Mouse (Mus musculus) Patski (cell line): ENCODE results near the gene Fbxo24. TPM values are rescaled to one million over a fixed set of nuclear protein-coding genes. Genes with fewer than 3 reads are reported as not detected.
"Not testable (repeated sequence)": the region's sequence is repeated elsewhere in the genome, so short reads cannot be mapped to it uniquely, and the experiment has no call there.

Experiments
- ATAC-seq: fragments of 100-300 bp; one replicate; pipeline ENCODE4 v1.8.0; 2021
- CTCF ChIA-PET: fragments of 350-600 bp; sonication (Branson Sonifier 250); formaldehyde crosslinking; loops from one replicate; lab custom pipeline; 2022; ENCODE audit warnings: inconsistent platforms; lab: Charles Lee
- POLR2A ChIA-PET: fragments of 350-600 bp; sonication (Branson Sonifier 250); formaldehyde crosslinking; loops from one replicate; lab custom pipeline; 2022; ENCODE audit warnings: antibody characterized with exemption, inconsistent platforms; lab: Charles Lee
- DNase-seq: peaks from one replicate; pipeline ENCODE4 v3.0.0-alpha.2; 2011; ENCODE audit warnings: low read depth, low spot score
- H3K27me3 ChIP-seq: fragments of 371-371 bp; one replicate; pipeline ENCODE4 v1.5.1; 2021
- CTCF ChIP-seq: fragments of 100-300 bp; IDR thresholded peaks from one replicate; pipeline ENCODE4 v1.5.1; 2021
- in situ Hi-C: fragments of 300-500 bp; cut with MboI; formaldehyde crosslinking; loops from 3 replicates; pipeline ENCODE4 v1.11.1; 2018; ENCODE audit warnings: low pct_unique_long_range_greater_than_20kb, mixed read lengths
- polyA plus RNA-seq: library from polyadenylated mRNA; unstranded; gene quantifications from one replicate; pipeline ENCODE4 v1.2.3, GENCODE M21; 2021

The Fbxo24 gene
- polyA plus RNA-seq, 1 experiment from 2014 or later = 2.5 TPM

DNA sequence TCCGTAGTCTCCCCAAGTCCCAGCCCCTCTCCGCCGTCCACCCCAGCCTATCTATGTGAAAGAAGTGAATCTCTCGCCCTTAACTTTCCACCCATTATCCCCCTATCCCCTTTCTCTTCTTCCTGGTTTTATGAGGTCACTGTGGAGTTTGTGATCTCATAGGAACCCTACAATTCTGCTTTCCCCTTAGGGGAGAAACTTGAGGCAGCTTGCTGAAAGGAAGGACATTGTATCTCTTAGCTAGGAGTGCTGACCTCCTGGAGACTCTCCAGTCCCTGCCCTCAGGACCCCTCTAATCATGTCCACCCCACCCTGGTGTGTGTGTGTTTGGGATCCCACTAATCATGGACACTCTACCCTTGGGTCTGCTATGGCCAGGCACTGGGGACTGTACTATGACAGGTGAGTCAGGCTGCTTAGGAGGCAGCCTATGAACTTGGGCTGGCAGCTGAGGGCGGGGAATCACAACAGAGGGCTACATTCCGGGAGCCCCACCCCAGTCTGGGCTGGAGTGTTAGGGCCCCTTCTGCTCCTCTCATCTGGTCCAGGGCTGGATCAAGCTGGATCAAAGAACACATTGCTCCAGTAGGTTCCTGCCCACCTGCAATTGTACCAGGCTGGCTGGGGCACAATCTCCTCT, 1.2 kb upstream of the Fbxo24 start:
- DNase-seq = no peak
- POLR2A ChIA-PET = interaction anchor here (1.1 to 5.5 kb wide), 4 partner anchors 16 to 128 kb away, joined by 3 to 31 read pairs (median 4); partner anchors contain the start of genes Irs3 and Pcolce
- in situ Hi-C loops = no loop called here
- H3K27me3 ChIP-seq = no peaks in the 10 kb centered on the region
- no peak for ATAC-seq
- TF ChIP-seq CTCF = no peak
- CTCF ChIA-PET = interaction anchor here (0.8 to 4.3 kb wide), 4 partner anchors 9 to 23 kb away, joined by 3 to 17 read pairs (median 4); no protein-coding TSS in a partner anchor

DNA sequence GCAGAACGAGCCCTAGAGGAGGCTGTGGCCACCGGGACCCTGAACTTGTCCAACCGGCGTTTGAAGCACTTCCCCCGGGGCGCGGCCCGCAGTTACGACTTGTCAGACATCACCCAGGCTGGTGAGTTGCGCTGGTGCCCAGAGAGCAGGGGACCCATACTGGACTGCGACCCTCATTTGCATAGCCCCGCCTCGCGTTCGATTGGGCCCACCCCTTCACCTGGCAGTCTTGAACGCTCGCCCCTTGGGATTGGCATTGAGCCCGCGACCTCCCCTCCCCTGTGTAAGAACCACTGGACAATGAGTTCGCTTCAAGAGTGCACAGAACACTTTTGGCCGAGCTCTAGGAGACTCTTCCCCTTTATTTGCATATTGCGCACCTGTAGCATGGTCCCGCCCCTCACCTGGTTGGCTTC, 512 bp upstream of the Fbxo24 start:
- H3K27me3 ChIP-seq = no peaks in the 10 kb centered on the region
- in situ Hi-C loops = no loop called here
- ChIA-PET CTCF (interaction anchor here (1.4 to 4.3 kb wide), 2 partner anchors 9 to 23 kb away, joined by 3 to 17 read pairs; no protein-coding TSS in a partner anchor), POLR2A (interaction anchor here (0.6 to 5.5 kb wide), 3 partner anchors 17 to 1832 kb away, joined by 3 to 31 read pairs (median 4); partner anchors contain the start of gene Pcolce)
- peak; percentile 4 for ATAC-seq
- DNase-seq = no peak
- no peak for TF ChIP-seq CTCF

DNA sequence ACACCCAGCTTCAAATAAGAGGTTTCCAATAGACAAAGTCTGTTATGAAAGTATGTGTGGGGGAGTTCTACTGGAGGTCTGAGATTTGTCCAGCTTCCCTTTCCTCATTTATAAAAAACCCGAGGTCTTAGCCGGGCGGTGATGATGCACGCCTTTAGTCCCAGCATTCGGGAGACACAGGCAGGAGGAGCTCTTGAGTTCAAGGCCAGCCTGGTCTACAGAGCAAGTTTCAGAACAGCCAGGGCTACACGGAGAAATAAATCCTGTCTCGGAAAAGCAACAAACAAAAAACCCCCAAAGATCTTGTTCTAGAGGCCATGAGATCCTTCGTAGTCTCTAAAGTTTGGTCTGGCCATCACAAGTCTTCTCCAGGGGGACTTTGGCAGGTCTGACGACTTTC, 811 bp downstream of the Fbxo24 start:
- TF ChIP-seq CTCF = no peak
- POLR2A ChIA-PET = interaction anchor here (0.6 to 5.5 kb wide), 4 partner anchors 10 to 117 kb away, joined by 3 to 31 read pairs (median 4); partner anchors contain the start of genes Pcolce and Tsc22d4
- CTCF ChIA-PET = interaction anchor here (1.2 to 4.3 kb wide), 4 partner anchors 9 to 29 kb away, joined by 4 to 17 read pairs (median 8); partner anchors contain the start of gene Pcolce
- ATAC-seq (no peak), DNase-seq (no peak)
- in situ Hi-C loops = no loop called here
- no peaks in the 10 kb centered on the region for H3K27me3 ChIP-seq

GRCm38 (mm10) chr5:137623937-137624530, 4.8 kb downstream of the Fbxo24 start:
- ChIA-PET POLR2A (interaction anchor here (1.0 kb wide), 1 partner anchor 27 kb away, joined by 4 read pairs; no protein-coding TSS in a partner anchor), CTCF (interaction anchor here (1.4 to 1.5 kb wide), 2 partner anchors 10 to 12 kb away, joined by 3 to 4 read pairs; partner anchors contain the start of gene Pcolce)
- ATAC-seq (no peak), DNase-seq (no peak)
- H3K27me3 ChIP-seq = no peaks in the 10 kb centered on the region
- TF ChIP-seq CTCF = no peak
- in situ Hi-C loops = no loop called here

DNA sequence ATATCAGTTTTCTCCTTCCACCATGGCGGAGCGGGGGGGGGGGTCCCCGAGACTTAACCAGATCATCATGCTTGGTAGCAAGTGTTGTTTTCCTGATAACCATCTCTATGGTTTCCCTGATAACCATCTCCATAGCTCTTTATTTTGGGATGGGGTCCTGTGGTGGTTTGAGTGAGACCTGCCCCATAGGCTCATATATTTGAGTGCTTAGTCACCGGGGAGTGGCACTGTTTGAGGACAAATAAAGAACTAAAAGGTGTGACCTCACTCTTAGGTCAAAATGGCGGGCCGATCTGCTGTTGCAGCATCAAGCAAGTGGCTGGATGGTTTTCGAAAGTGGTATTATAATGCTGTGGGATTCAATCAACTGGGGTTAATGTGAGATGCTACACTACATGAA, 13.5 kb downstream of the Fbxo24 start:
- ChIA-PET POLR2A (no interaction called here), CTCF (interaction anchor here (1.1 to 2.6 kb wide), 2 partner anchors 10 to 12 kb away, joined by 3 to 11 read pairs; partner anchors contain the start of genes Fbxo24 and Lrch4)
- no peak for DNase-seq
- H3K27me3 ChIP-seq = no peaks in the 10 kb centered on the region
- in situ Hi-C loops = no loop called here
- no peak for ATAC-seq
- no peak for TF ChIP-seq CTCF

DNA sequence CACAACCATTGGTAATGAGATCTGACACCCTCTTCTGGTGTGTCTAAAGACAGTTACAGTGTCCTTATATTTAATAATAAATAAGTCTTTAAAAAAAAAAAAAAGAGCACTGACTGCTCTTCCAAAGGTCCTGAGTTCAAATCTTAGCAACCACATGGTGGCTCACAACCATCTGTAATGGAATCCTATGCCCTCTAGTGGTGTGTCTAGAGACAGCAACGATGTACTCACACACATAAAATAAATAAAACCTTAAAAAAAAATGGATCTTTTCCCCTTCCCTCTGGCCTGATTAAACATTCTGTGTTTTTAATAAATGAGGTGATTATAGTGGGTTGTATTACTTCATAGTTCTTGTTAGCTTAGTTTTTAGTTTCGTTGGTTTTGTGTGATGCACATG, 13.9 kb downstream of the Fbxo24 start:
- H3K27me3 ChIP-seq, DNase-seq, ATAC-seq, POLR2A ChIA-PET, in situ Hi-C loops: not testable (repeated sequence)
- CTCF ChIA-PET = interaction anchor here (1.1 to 2.6 kb wide), 2 partner anchors 11 to 13 kb away, joined by 3 to 11 read pairs; partner anchors contain the start of genes Fbxo24 and Lrch4

DNA sequence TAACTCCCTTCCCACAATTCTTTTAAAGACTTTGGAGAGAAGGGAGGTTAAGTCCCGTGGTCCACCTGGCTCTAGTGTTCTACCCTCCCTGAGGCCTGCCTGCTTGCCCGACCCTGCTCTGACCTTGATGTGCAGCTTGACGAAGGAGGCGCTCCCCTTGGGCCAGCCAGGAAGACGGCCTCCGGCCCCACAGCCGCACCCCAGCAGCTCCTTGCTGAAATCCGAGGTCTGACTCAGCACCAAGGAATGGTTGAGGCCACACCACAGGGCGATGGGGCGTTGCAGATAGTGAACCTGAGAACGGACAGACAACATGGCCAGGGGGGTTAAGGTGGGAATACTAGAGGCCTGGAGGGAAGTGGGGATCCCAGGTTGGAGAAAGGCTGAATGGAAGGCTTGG, 15.3 kb downstream of the Fbxo24 start, which contains the start of gene Pcolce:
Pcolce (minus strand) TSS at position 235 of the 400 bp plus-strand sequence.
- ATAC-seq = peak; percentile 86
- POLR2A ChIA-PET = interaction anchor here (0.6 to 4.1 kb wide), 5 partner anchors 8 to 62 kb away, joined by 3 to 31 read pairs (median 4); partner anchors contain the start of genes Fbxo24, Gm20605 and Lrch4
- DNase-seq = peak; percentile 78
- H3K27me3 ChIP-seq = no peaks in the 10 kb centered on the region
- no peak for TF ChIP-seq CTCF
- in situ Hi-C loops = no loop called here
- CTCF ChIA-PET = interaction anchor here (0.9 to 2.6 kb wide), 5 partner anchors 11 to 146 kb away, joined by 3 to 11 read pairs (median 4); partner anchors contain the start of genes Fbxo24 and Lrch4

DNA sequence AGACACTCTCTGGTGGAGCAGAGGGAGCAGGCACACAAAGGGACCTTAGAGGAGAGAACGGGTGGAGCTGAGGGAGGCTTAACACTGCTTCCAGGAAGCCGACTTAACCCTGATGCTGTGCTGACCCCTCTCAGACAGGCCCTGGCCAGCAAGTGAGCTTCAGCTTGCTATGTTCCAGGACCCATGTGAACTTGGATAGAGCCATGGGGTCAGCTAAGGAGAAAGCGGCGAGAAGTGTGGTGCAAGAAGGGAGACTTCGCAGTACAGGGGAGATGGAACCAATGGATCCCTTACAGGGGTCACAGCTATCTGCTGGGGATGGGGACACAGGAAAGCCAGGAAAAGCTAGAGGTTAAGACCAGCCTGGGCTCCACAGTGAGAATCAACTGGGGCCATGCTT, 15.7 kb downstream of the Fbxo24 start:
- no peak for DNase-seq
- CTCF ChIA-PET = interaction anchor here (0.9 to 2.6 kb wide), 5 partner anchors 12 to 147 kb away, joined by 3 to 11 read pairs (median 4); partner anchors contain the start of genes Fbxo24 and Lrch4
- in situ Hi-C loops = no loop called here
- POLR2A ChIA-PET = interaction anchor here (1.6 to 4.1 kb wide), 2 partner anchors 14 to 17 kb away, joined by 3 to 31 read pairs; partner anchors contain the start of genes Fbxo24, Gm20605 and Lrch4
- ATAC-seq = no peak
- no peaks in the 10 kb centered on the region for H3K27me3 ChIP-seq
- no peak for TF ChIP-seq CTCF

DNA sequence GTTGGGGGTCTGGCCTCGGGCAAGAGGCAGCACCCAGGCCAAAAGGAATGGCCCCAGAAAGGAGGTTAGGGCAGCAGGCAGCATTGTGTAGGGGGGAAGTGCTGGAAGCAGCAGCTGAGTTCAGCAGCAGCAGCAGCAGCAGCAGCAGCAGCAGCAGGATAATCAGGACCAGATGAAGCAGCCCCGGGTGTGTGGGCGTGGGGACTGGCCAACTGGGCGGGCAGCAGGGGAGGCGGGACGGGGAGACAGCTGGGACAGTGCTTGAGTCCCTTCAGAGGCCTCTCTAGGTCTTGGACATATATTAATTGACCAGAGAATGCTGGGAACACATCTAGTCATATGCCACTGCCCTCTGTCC, 17.6 kb downstream of the Fbxo24 start:
- ATAC-seq (no peak), DNase-seq (no peak)
- in situ Hi-C loops = no loop called here
- ChIA-PET CTCF (interaction anchor here (1.1 to 1.5 kb wide), 2 partner anchors 9 to 37 kb away, joined by 3 to 4 read pairs; no protein-coding TSS in a partner anchor), POLR2A (interaction anchor here (0.8 to 4.1 kb wide), 5 partner anchors 10 to 85 kb away, joined by 3 to 31 read pairs (median 5); partner anchors contain the start of genes Fbxo24, Gm20605 and Lrch4)
- H3K27me3 ChIP-seq = no peaks in the 10 kb centered on the region
- TF ChIP-seq CTCF = no peak
